Mouse (Mus musculus) liver, embryonic 18 days (tissue): Measurements from ENCODE around the gene Olfr771. TPM values are rescaled to one million over a fixed set of nuclear protein-coding genes. Genes with fewer than 3 reads are reported as not detected.

Experiments
- polyA plus RNA-seq: library from polyadenylated mRNA; depleted of rRNA; stranded (reverse); fragments of >200 nt; gene quantifications from 2 replicates; pipeline ENCODE4 v1.2.3, GENCODE M21; 2012; rRNA removed

Olfr771 gene
- not detected in 2 replicates for polyA plus RNA-seq

GRCm38 (mm10) chr10:129164651-129165050 is at the start of gene Olfr771:
TSS of gene Olfr771 (minus strand) at chr10:129164751.

GRCm38 (mm10) chr10:129187319-129187718 is 22.8 kb upstream of the Olfr771 start, which contains the start of gene Olfr773:
TSS of gene Olfr773 (minus strand) at chr10:129187419.

GRCm38 (mm10) chr10:129177821-129178220 is 13.3 kb upstream of the Olfr771 start, which contains the start of gene Olfr772:
TSS of gene Olfr772 (minus strand) at chr10:129177921.

GRCm38 (mm10) chr10:129138898-129139297 is 25.7 kb downstream of the Olfr771 start, which contains the start of gene Olfr770:
TSS of gene Olfr770 (minus strand) at chr10:129138998.

GRCm38 (mm10) chr10:129117761-129118160 is 46.8 kb downstream of the Olfr771 start, which contains the start of gene Olfr769:
TSS of gene Olfr769 (minus strand) at chr10:129117861.

Other genes with a start within 250 kb of the Olfr771 start
- 23.6 and 27.6 TPM in 2 replicates for gene Rdh5, start 241.9 kb downstream of the Olfr771 start, polyA plus RNA-seq
- gene Bloc1s1, start 240.7 kb downstream of the Olfr771 start, polyA plus RNA-seq = 126 and 132 TPM in 2 replicates
- 0.36 and 0.44 TPM in 2 replicates for gene Itga7, start 230.9 kb downstream of the Olfr771 start, polyA plus RNA-seq
- 0.27 and 0.96 TPM in 2 replicates for gene Mettl7b, start 203.8 kb downstream of the Olfr771 start, polyA plus RNA-seq
- not detected in 2 replicates for gene Olfr9, start 175.3 kb downstream of the Olfr771 start, polyA plus RNA-seq
- gene Olfr763, start 154.0 kb downstream of the Olfr771 start, polyA plus RNA-seq = not detected in 2 replicates
- gene Olfr764-ps1, start 124.9 kb downstream of the Olfr771 start, polyA plus RNA-seq = not detected in 2 replicates
- gene Olfr765, start 114.8 kb downstream of the Olfr771 start, polyA plus RNA-seq = not detected in 2 replicates
- not detected in 2 replicates for gene Olfr766-ps1, start 95.8 kb downstream of the Olfr771 start, polyA plus RNA-seq
- gene Olfr767, start 81.8 kb downstream of the Olfr771 start, polyA plus RNA-seq = not detected in 2 replicates
- gene Olfr768, start 65.4 kb downstream of the Olfr771 start, polyA plus RNA-seq = not detected in 2 replicates
- gene Olfr769, start 46.9 kb downstream of the Olfr771 start, polyA plus RNA-seq = not detected in 2 replicates
- gene Olfr770, start 25.8 kb downstream of the Olfr771 start, polyA plus RNA-seq = not detected in 2 replicates
- not detected in 2 replicates for gene Olfr772, start 13.2 kb upstream of the Olfr771 start, polyA plus RNA-seq
- not detected in 2 replicates for gene Olfr773, start 22.7 kb upstream of the Olfr771 start, polyA plus RNA-seq
- not detected in 2 replicates for gene Olfr774, start 71.5 kb upstream of the Olfr771 start, polyA plus RNA-seq
- gene Olfr775, start 83.7 kb upstream of the Olfr771 start, polyA plus RNA-seq = not detected in 2 replicates
- gene Olfr776, start 94.4 kb upstream of the Olfr771 start, polyA plus RNA-seq = not detected in 2 replicates
- not detected in 2 replicates for gene Olfr777, start 106.7 kb upstream of the Olfr771 start, polyA plus RNA-seq
- not detected in 2 replicates for gene Olfr780, start 153.4 kb upstream of the Olfr771 start, polyA plus RNA-seq
- gene Olfr781, start 164.1 kb upstream of the Olfr771 start, polyA plus RNA-seq = not detected in 2 replicates
- not detected in 2 replicates for gene Olfr782, start 184.1 kb upstream of the Olfr771 start, polyA plus RNA-seq
- gene Olfr784, start 219.3 kb upstream of the Olfr771 start, polyA plus RNA-seq = 0.02 TPM in 1 of 2 replicates, not detected in the other
- not detected in 2 replicates for gene Olfr785, start 240.7 kb upstream of the Olfr771 start, polyA plus RNA-seq